In the genomic region with DNA sequence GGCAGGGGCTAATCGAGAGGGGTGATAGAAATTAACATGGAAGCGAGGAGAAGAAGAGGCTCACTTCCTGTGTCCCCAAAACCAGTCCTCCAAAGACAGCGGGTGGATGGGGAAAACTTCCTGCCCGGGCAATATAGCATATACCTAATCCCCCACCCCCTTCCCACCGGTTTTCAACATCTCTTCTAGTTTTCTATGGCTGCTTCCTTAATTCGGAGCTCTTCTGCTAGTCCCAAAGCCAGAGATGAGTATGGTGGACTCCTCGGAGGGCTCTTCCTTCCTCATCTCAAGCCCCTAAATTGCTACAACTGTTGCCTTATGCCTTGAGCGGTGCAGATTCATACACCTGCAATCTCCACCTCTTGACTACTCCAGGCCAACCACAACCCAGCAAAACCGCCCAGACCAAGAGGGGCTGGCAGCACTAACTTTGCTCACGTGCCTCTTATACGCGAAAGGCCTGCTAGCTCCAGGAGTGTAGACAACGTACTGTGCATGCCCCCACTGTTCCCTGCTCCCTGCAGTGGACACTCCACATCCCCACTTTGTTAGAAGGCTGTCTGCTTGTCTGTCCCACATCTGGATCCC, we compare ENCODE assay signal across 13 mouse cellular contexts. TPM values are rescaled to one million over a fixed set of nuclear protein-coding genes. Genes with fewer than 3 reads are reported as not detected.
DNase-seq lines count a peak whose midpoint lies in the region; ATAC-seq and TF ChIP-seq lines count a peak whose summit lies in the region.
"Had no signal": no experiment of that assay in that cellular context is flagged by ENCODE, and none has a peak within 500 bp of the region (broad histone marks: within the 10 kb centered on the region; RNA-seq: fewer than 3 reads in every experiment).

No protein-coding gene starts in this region.

- no peaks in the 10 kb centered on the region for H3K9me3 ChIP-seq in kidney, postnatal 0 days (replicated peaks; ENCODE audit: low read length)
- no peaks in the 10 kb centered on the region for H3K9me3 ChIP-seq in forebrain, embryonic 13.5 days (replicated peaks)
- H3K9me3 ChIP-seq in limb, embryonic 11.5 days (ENCODE audit: control insufficient read depth, low read length), result no peaks in the 10 kb centered on the region
- no peaks in the 10 kb centered on the region for H3K9me3 ChIP-seq in neural tube, embryonic 15.5 days (replicated peaks)

- no peak overlapping the region for H3K27ac ChIP-seq in kidney, postnatal 0 days
- peak overlapping the region; percentile 78; the same call in 1 of the 2 replicates for H3K27ac ChIP-seq in forebrain, embryonic 13.5 days
- H3K27ac ChIP-seq in limb, embryonic 11.5 days (replicated peaks; ENCODE audit: low read depth, low read length), result no peak overlapping the region
- H3K27ac ChIP-seq in neural tube, embryonic 15.5 days (replicated peaks), result peak overlapping the region; percentile 23; the same call in 1 of the 2 replicates

- peaks cover 14% of the 10 kb centered on the region; the same call in 1 of the 2 replicates for H3K36me3 ChIP-seq in kidney, postnatal 0 days (ENCODE audit: insufficient read depth, low read length)
- H3K36me3 ChIP-seq in forebrain, embryonic 13.5 days (ENCODE audit: poor library complexity, severe bottlenecking), result peaks cover 20% of the 10 kb centered on the region
- peaks cover 9% of the 10 kb centered on the region for H3K36me3 ChIP-seq in limb, embryonic 11.5 days (ENCODE audit: control insufficient read depth, insufficient read depth, low read length)
- H3K36me3 ChIP-seq in neural tube, embryonic 15.5 days, result peaks cover 10% of the 10 kb centered on the region

- peaks cover 44% of the 10 kb centered on the region for H3K27me3 ChIP-seq in kidney, postnatal 0 days (ENCODE audit: insufficient read depth, low read length)
- H3K27me3 ChIP-seq in forebrain, embryonic 13.5 days, result peaks cover 48% of the 10 kb centered on the region
- H3K27me3 ChIP-seq in limb, embryonic 11.5 days (ENCODE audit: control insufficient read depth, insufficient read depth, low read length), result peaks cover 43% of the 10 kb centered on the region
- peaks cover 32% of the 10 kb centered on the region for H3K27me3 ChIP-seq in neural tube, embryonic 15.5 days (replicated peaks)
- H3K27me3 ChIP-seq: Patski had no signal

- peaks cover 38% of the 10 kb centered on the region for H3K4me1 ChIP-seq in kidney, postnatal 0 days (replicated peaks; ENCODE audit: insufficient read depth, low read length)
- peaks cover 80% of the 10 kb centered on the region for H3K4me1 ChIP-seq in forebrain, embryonic 13.5 days
- H3K4me1 ChIP-seq in limb, embryonic 11.5 days (ENCODE audit: control insufficient read depth, insufficient read depth, low read length), result peaks cover 76% of the 10 kb centered on the region
- peaks cover 84% of the 10 kb centered on the region for H3K4me1 ChIP-seq in neural tube, embryonic 15.5 days

- 18% methylated on average over 13 of the region's 13 CpGs for WGBS in kidney, postnatal 0 days
- WGBS in forebrain, embryonic 13.5 days, result 9% methylated on average over 13 of the region's 13 CpGs
- 10% methylated on average over 13 of the region's 13 CpGs for WGBS in limb, embryonic 11.5 days
- 14% methylated on average over 13 of the region's 13 CpGs for WGBS in neural tube, embryonic 15.5 days

- H3K9ac ChIP-seq in kidney, postnatal 0 days (ENCODE audit: low read depth, low read length), result no peak overlapping the region
- H3K9ac ChIP-seq in forebrain, embryonic 13.5 days, result peak overlapping the region; percentile 43; the same call in 1 of the 2 replicates
- H3K9ac ChIP-seq in limb, embryonic 11.5 days (ENCODE audit: low read length), result no peak overlapping the region
- no peak overlapping the region for H3K9ac ChIP-seq in neural tube, embryonic 15.5 days (replicated peaks)

- no peak for DNase-seq in kidney, postnatal 0 days (ENCODE audit: low spot score)
- no peak for DNase-seq in kidney, adult 11 months
- no peak for DNase-seq in limb, embryonic 11.5 days (ENCODE audit: low spot score)
- DNase-seq in layer of hippocampus, postnatal 25 days (ENCODE audit: extremely low spot score in 1 of 2, low spot score in 1 of 2), result no peak
- DNase-seq in adrenal gland, adult 18-20 months (ENCODE audit: low spot score in 2 of 2), result no peak
- no peak for DNase-seq in thymus, postnatal 14 days
- DNase-seq: cerebellum, adult 2 months; kidney, adult 2 months; spleen, adult 18-20 months had no signal

- no peak for ATAC-seq in kidney, postnatal 0 days (replicated peaks; ENCODE audit: low FRiP score, low read depth)
- ATAC-seq in forebrain, embryonic 13.5 days, result no peak
- no peak for ATAC-seq in limb, embryonic 11.5 days (ENCODE audit: insufficient number of reproducible peaks, low FRiP score, low TSS enrichment, low read depth)
- ATAC-seq in neural tube, embryonic 15.5 days (ENCODE audit: low FRiP score), result no peak
- ATAC-seq: Patski had no signal

- 0 out of 2 replicates have a peak overlapping the region, but pooled peaks have one; percentile 83 for H3K4me2 ChIP-seq in kidney, postnatal 0 days (ENCODE audit: low read length)
- peak overlapping the region; percentile 89 for H3K4me2 ChIP-seq in forebrain, embryonic 13.5 days
- peak overlapping the region; percentile 76 for H3K4me2 ChIP-seq in limb, embryonic 11.5 days (ENCODE audit: low read depth, severe bottlenecking)
- peak overlapping the region; percentile 69 for H3K4me2 ChIP-seq in neural tube, embryonic 15.5 days

- TF ChIP-seq CTCF in kidney, postnatal 0 days (IDR thresholded peaks at IDR 0.05; ENCODE audit: low read depth), result no peak

- peak overlapping the region; percentile 28; the same call in 1 of the 2 replicates for H3K4me3 ChIP-seq in kidney, postnatal 0 days (replicated peaks; ENCODE audit: low read depth, low read length)
- peak overlapping the region; percentile 45; the same call in 1 of the 2 replicates for H3K4me3 ChIP-seq in forebrain, embryonic 13.5 days
- no peak overlapping the region for H3K4me3 ChIP-seq in limb, embryonic 11.5 days (ENCODE audit: low read depth, low read length)
- H3K4me3 ChIP-seq in neural tube, embryonic 15.5 days (replicated peaks), result no peak overlapping the region

RNA-seq across cellular contexts. Expression of a gene that starts 0.6 kb away (rescaled TPM):
- polyA plus RNA-seq in kidney, postnatal 0 days (2015; fragmentation: Nextera tagmentation; extraction: Ambion mirVana), result 57.8 and 63.2 TPM in 2 replicates
- 11.9 and 12.8 TPM in 2 replicates for polyA plus RNA-seq in forebrain, embryonic 13.5 days (2015; fragmentation: Nextera tagmentation; extraction: Ambion mirVana)
- 0.48 and 0.96 TPM in 2 replicates for polyA plus RNA-seq in limb, embryonic 11.5 days (2014; fragmentation: Nextera tagmentation; extraction: Ambion mirVana)
- 17.8 and 22.5 TPM in 2 replicates for polyA plus RNA-seq in neural tube, embryonic 15.5 days (2015; fragmentation: Nextera tagmentation; extraction: Ambion mirVana)
- 1 to 10 TPM; 4.1 to 6.7 TPM for total RNA-seq in layer of hippocampus, postnatal 25 days (2021)
- 10 to 100 TPM; 36.0 to 55.3 TPM for total RNA-seq in adrenal gland, adult 18-20 months (2021)
- total RNA-seq: megakaryocyte progenitor cell, adult 5-6 weeks had no signal

RNA-seq across cellular contexts. Expression of a gene that starts 8.0 kb away (rescaled TPM):
- polyA plus RNA-seq in kidney, postnatal 0 days (2015; fragmentation: Nextera tagmentation; extraction: Ambion mirVana), result 71.1 and 76.0 TPM in 2 replicates
- 89.6 and 91.5 TPM in 2 replicates for polyA plus RNA-seq in forebrain, embryonic 13.5 days (2015; fragmentation: Nextera tagmentation; extraction: Ambion mirVana)
- 102 and 104 TPM in 2 replicates for polyA plus RNA-seq in limb, embryonic 11.5 days (2014; fragmentation: Nextera tagmentation; extraction: Ambion mirVana)
- polyA plus RNA-seq in neural tube, embryonic 15.5 days (2015; fragmentation: Nextera tagmentation; extraction: Ambion mirVana), result 50.4 and 69.9 TPM in 2 replicates
- total RNA-seq in layer of hippocampus, postnatal 25 days (2021), result 10 to 100 TPM; 29.5 to 31.8 TPM
- total RNA-seq in adrenal gland, adult 18-20 months (2021), result 10 to 100 TPM; 38.6 to 46.5 TPM

RNA-seq across cellular contexts. Expression of a gene that starts 12.7 kb away (rescaled TPM):
- polyA plus RNA-seq in kidney, postnatal 0 days (2015; fragmentation: Nextera tagmentation; extraction: Ambion mirVana), result 0.16 and 0.31 TPM in 2 replicates
- polyA plus RNA-seq in forebrain, embryonic 13.5 days (2015; fragmentation: Nextera tagmentation; extraction: Ambion mirVana), result 1.0 and 1.1 TPM in 2 replicates
- 0.21 and 0.34 TPM in 2 replicates for polyA plus RNA-seq in limb, embryonic 11.5 days (2014; fragmentation: Nextera tagmentation; extraction: Ambion mirVana)
- polyA plus RNA-seq in neural tube, embryonic 15.5 days (2015; fragmentation: Nextera tagmentation; extraction: Ambion mirVana), result 1.9 and 2.9 TPM in 2 replicates
- total RNA-seq in layer of hippocampus, postnatal 25 days (2021), result 1 to 10 TPM; 2.4 to 4.6 TPM
- 1 to 10 TPM; 1.1 to 1.9 TPM for total RNA-seq in adrenal gland, adult 18-20 months (2021)

RNA-seq across cellular contexts. Expression of a gene that starts 20.2 kb away (rescaled TPM):
- polyA plus RNA-seq in kidney, postnatal 0 days (2015; fragmentation: Nextera tagmentation; extraction: Ambion mirVana), result 0.93 and 1.1 TPM in 2 replicates
- 36.8 and 50.7 TPM in 2 replicates for polyA plus RNA-seq in forebrain, embryonic 13.5 days (2015; fragmentation: Nextera tagmentation; extraction: Ambion mirVana)
- 0.95 and 1.2 TPM in 2 replicates for polyA plus RNA-seq in limb, embryonic 11.5 days (2014; fragmentation: Nextera tagmentation; extraction: Ambion mirVana)
- polyA plus RNA-seq in neural tube, embryonic 15.5 days (2015; fragmentation: Nextera tagmentation; extraction: Ambion mirVana), result 80.4 and 102 TPM in 2 replicates
- total RNA-seq in layer of hippocampus, postnatal 25 days (2021), result 1 to 10 TPM; 1.9 to 2.1 TPM
- 10 to 100 TPM in 1 of 2 experiments, 1 to 10 TPM in 1; 6.9 to 12.6 TPM for total RNA-seq in adrenal gland, adult 18-20 months (2021)
- total RNA-seq: megakaryocyte progenitor cell, adult 5-6 weeks had no signal

Comparison
In these comparisons a context has a peak if more than half of its experiments do, and no peak if none do; other contexts are left out.
1. H3K27ac ChIP-seq: peak in forebrain, embryonic 13.5 days (single experiment) and neural tube, embryonic 15.5 days (single experiment); none in kidney, postnatal 0 days (single experiment) and limb, embryonic 11.5 days (single experiment).
2. H3K4me3 ChIP-seq: peak in kidney, postnatal 0 days (single experiment) and forebrain, embryonic 13.5 days (single experiment); none in limb, embryonic 11.5 days (single experiment) and neural tube, embryonic 15.5 days (single experiment).
3. Peak in every context shown above with its lines, with median percentiles within 50 percentile points of each other: H3K4me2 ChIP-seq.